Mouse (Mus musculus) ES-E14 (cell line): ENCODE measurements at regions not wholly inside any gene's neighbourhood (a gene's known extent, or its start where the extent isn't known, plus 50 kb on each side); places are given as distances from the start of the nearest gene placed in this dataset.

Experiments used
- DNase-seq: peaks from one replicate; pipeline ENCODE4 v3.0.0-alpha.2; 2013; ENCODE audit warnings: low read depth, low spot score
- H3K27ac ChIP-seq: 2 replicates; pipeline ENCODE4 v1.5.1; 2012; ENCODE audit warnings: low read depth, mild to moderate bottlenecking, low read length, moderate library complexity, mixed read lengths; ENCODE audit not compliant: poor library complexity, insufficient read depth, severe bottlenecking
- H3K36me3 ChIP-seq: 2 replicates; pipeline ENCODE4 v1.6.1; 2012; ENCODE audit warnings: mild to moderate bottlenecking, low read length, moderate library complexity, mixed read lengths; ENCODE audit not compliant: control insufficient read depth, poor library complexity, insufficient read depth, severe bottlenecking
- H3K4me1 ChIP-seq, 2 experiments: fragments of 150-350 bp in 1 of 2; sonication (generic) in 1 of 2; 2 replicates each; pipeline ENCODE4 v1.6.1; 2012; ENCODE audit warnings: low read length in 2 of 2, mild to moderate bottlenecking in 1 of 2, mixed read lengths in 1 of 2; ENCODE audit not compliant: control insufficient read depth in 2 of 2, insufficient read depth in 2 of 2, poor library complexity in 1 of 2
- H3K4me3 ChIP-seq, 2 experiments: fragments of 150-350 bp in 1 of 2; sonication (generic) in 1 of 2; 2 replicates each; pipeline ENCODE4 v1.5.1; 2012; ENCODE audit warnings: low read length in 2 of 2, low read depth in 1 of 2, mild to moderate bottlenecking in 1 of 2, mixed read lengths in 1 of 2; ENCODE audit not compliant: insufficient read depth in 1 of 2, poor library complexity in 1 of 2, severe bottlenecking in 1 of 2
- H3K9ac ChIP-seq: 2 replicates; pipeline ENCODE4 v1.6.1; 2012; ENCODE audit warnings: low read depth, mild to moderate bottlenecking, low read length, mixed read lengths; ENCODE audit not compliant: poor library complexity, insufficient read depth, severe bottlenecking
- H3K9me3 ChIP-seq: fragments of 150-350 bp; sonication (generic); 2 replicates; pipeline ENCODE4 v1.6.1; 2012; ENCODE audit warnings: low read depth, mild to moderate bottlenecking, low read length; ENCODE audit not compliant: control insufficient read depth, insufficient read depth
- CHD2 ChIP-seq: IDR thresholded peaks from 2 replicates; pipeline ENCODE4 v1.6.1; 2014; ENCODE audit warnings: mild to moderate bottlenecking, low read depth, low read length, inconsistent platforms
- HCFC1 ChIP-seq: IDR thresholded peaks from 2 replicates; pipeline ENCODE4 v1.6.1; 2012; ENCODE audit warnings: low read length, inconsistent platforms, borderline replicate concordance; ENCODE audit not compliant: insufficient read depth
- MAFK ChIP-seq: IDR thresholded peaks from 2 replicates; pipeline ENCODE4 v1.6.1; 2014; ENCODE audit warnings: mild to moderate bottlenecking, low read depth, low read length, inconsistent platforms; ENCODE audit not compliant: insufficient read depth
- ZC3H11A ChIP-seq: IDR thresholded peaks from 2 replicates; pipeline ENCODE4 v1.6.1; 2012; ENCODE audit warnings: low read depth, mild to moderate bottlenecking, inconsistent platforms, low read length, borderline replicate concordance
- ZNF384 ChIP-seq: IDR thresholded peaks from 2 replicates; pipeline ENCODE4 v1.6.1; 2012; ENCODE audit warnings: low read depth, low read length, inconsistent platforms
- in situ Hi-C, 2 experiments: fragments of 600-800 bp; cut with MboI; formaldehyde crosslinking; loops; one replicate each; pipeline ENCODE4 v1.15.1; 2025; ENCODE audit warnings: low sequenced_read_pairs in 2 of 2, inconsistent platforms in 1 of 2; ENCODE audit not compliant: unreplicated experiment in 2 of 2

DNA sequence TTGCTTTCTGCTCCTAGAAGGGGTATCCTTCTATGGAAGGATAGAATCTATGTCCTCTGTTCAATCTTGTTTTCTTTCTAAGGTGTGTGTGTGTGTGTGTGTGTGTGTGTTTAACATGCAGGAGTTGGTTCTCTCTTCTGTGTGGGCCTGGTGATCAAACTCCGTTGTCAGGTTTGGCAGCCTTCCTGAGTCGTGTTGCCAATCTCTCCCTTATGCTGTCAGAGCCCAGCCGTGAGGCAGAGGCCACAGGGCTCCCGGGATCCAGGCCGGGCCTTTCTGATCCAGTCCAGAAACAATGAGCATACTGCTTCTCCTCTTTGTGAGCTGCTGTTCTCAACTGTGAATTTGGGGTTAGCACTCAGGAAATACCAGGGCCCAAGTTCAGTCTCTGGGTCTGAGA is 55.1 kb upstream of the Polg start:
- no peak overlapping the region for H3K9ac ChIP-seq
- no peak overlapping the region for H3K27ac ChIP-seq

GRCm38 (mm10) chr7:79520222-79520710 is 54.1 kb upstream of the Polg start:
- H3K9ac ChIP-seq, result no peak overlapping the region
- DNase-seq, result no peak
- peaks cover 0 to 3% of the 10 kb centered on the region in 2 experiments; a peak in 1 of 4 replicates for H3K4me1 ChIP-seq
- no peak for TF ChIP-seq MAFK
- TF ChIP-seq CHD2, result no peak
- no peak for TF ChIP-seq ZC3H11A
- TF ChIP-seq ZNF384, result no peak
- no peak for TF ChIP-seq HCFC1
- in situ Hi-C loops, result no loop called here
- no peak overlapping the region for H3K4me3 ChIP-seq
- no peak overlapping the region for H3K27ac ChIP-seq
- H3K36me3 ChIP-seq, result no peaks in the 10 kb centered on the region
- no peaks in the 10 kb centered on the region for H3K9me3 ChIP-seq

More for the DNA sequence above, 55.1 kb upstream of the Polg start:
- H3K4me1 ChIP-seq, result peaks cover 0 to 5% of the 10 kb centered on the region in 2 experiments; a peak in 1 of 4 replicates
- no peak for DNase-seq
- no peak overlapping the region for H3K4me3 ChIP-seq
- no peak for TF ChIP-seq HCFC1
- no peak for TF ChIP-seq ZNF384
- no peak for TF ChIP-seq ZC3H11A
- TF ChIP-seq CHD2, result no peak
- TF ChIP-seq MAFK, result no peak
- H3K36me3 ChIP-seq, result no peaks in the 10 kb centered on the region
- in situ Hi-C loops, result no loop called here
- no peaks in the 10 kb centered on the region for H3K9me3 ChIP-seq

GRCm38 (mm10) chr7:79518928-79519327 is 52.8 kb upstream of the Polg start:
- DNase-seq, result no peak
- Histone ChIP-seq H3K4me3 (no peak overlapping the region), H3K4me1 (peaks cover 0 to 7% of the 10 kb centered on the region in 2 experiments; a peak in 2 of 4 replicates), H3K36me3 (no peaks in the 10 kb centered on the region), H3K9ac (no peak overlapping the region), H3K27ac (no peak overlapping the region), H3K9me3 (no peaks in the 10 kb centered on the region)
- TF ChIP-seq HCFC1 (no peak), ZC3H11A (no peak), MAFK (no peak), ZNF384 (no peak), CHD2 (no peak)
- in situ Hi-C loops, result no loop called here

DNA sequence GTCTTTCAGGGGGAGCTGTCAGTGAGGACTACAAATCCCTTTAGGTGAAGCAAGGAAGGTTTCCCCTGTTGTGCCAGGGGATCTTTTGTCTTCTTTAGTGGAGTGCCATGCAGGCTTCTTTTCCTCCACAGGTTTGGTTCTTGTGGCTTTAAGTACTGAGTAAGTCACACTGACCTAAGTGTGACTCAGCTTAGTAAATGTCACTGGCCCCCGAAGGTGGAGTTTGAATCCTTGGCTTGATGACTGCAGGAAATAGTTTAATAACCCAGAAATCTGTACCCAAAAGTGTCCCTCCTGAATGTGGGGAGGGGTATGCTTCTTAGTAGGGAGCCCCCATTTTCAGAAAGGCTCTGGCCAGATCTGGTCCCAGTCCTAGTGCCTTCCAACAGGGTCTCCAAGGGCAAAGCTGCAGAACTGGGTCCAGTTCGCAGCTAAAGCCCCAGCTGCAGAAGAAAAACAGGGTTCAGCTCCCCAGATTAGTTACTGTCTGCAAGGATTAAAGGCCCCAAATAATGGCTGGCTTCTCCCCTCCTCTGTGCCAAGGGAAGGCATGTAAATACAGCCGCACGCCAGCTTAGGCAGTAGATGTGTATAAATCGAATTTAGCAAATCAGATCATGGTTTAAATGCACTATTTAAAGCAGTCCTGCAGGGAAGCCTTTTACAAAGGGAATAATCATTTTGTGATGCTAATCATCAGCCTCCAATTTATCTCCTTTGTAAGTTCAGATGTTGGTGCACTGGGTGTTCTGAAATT is 51.6 kb upstream of the Polg start:
- Histone ChIP-seq H3K27ac (no peak overlapping the region), H3K9me3 (no peaks in the 10 kb centered on the region), H3K9ac (no peak overlapping the region), H3K36me3 (no peaks in the 10 kb centered on the region), H3K4me1 (peaks cover 0 to 7% of the 10 kb centered on the region in 2 experiments; a peak in 2 of 4 replicates), H3K4me3 (no peak overlapping the region)
- in situ Hi-C loops, result no loop called here
- no peak for DNase-seq
- TF ChIP-seq CHD2, result no peak
- no peak for TF ChIP-seq ZC3H11A
- TF ChIP-seq MAFK, result no peak
- TF ChIP-seq ZNF384, result no peak
- no peak for TF ChIP-seq HCFC1
